Mouse (Mus musculus) midbrain, embryonic 12.5 days (tissue): Measurements from ENCODE around the gene Ell2. TPM values are rescaled to one million over a fixed set of nuclear protein-coding genes. Genes with fewer than 3 reads are reported as not detected.

Experiments
- ATAC-seq: fragments of 200-750 bp; cut with Nextera tagmentation; 2 replicates; pipeline ENCODE4 v1.8.0; 2017; ENCODE audit warnings: low read depth, moderate TSS enrichment, moderate library complexity; ENCODE audit not compliant: low FRiP score
- H3K27ac ChIP-seq: fragments of 300-500 bp; sonication (generic); replicated peaks from 2 replicates; pipeline ENCODE4 v1.5.1; 2016; ENCODE audit warnings: mild to moderate bottlenecking
- H3K27me3 ChIP-seq: fragments of 300-500 bp; sonication (generic); 2 replicates; pipeline ENCODE4 v1.6.1; 2016; ENCODE audit warnings: mild to moderate bottlenecking
- H3K36me3 ChIP-seq: fragments of 300-500 bp; sonication (generic); 2 replicates; pipeline ENCODE4 v1.6.1; 2016
- H3K4me1 ChIP-seq: fragments of 300-500 bp; sonication (generic); 2 replicates; pipeline ENCODE4 v1.6.1; 2016
- H3K4me2 ChIP-seq: fragments of 300-500 bp; sonication (generic); replicated peaks from 2 replicates; pipeline ENCODE4 v1.6.1; 2016; ENCODE audit warnings: mild to moderate bottlenecking, moderate library complexity
- H3K4me3 ChIP-seq: fragments of 300-500 bp; sonication (generic); 2 replicates; pipeline ENCODE4 v1.5.1; 2016; ENCODE audit warnings: mild to moderate bottlenecking
- H3K9ac ChIP-seq: fragments of 300-500 bp; sonication (generic); replicated peaks from 2 replicates; pipeline ENCODE4 v1.6.1; 2016; ENCODE audit warnings: mild to moderate bottlenecking, moderate library complexity
- H3K9me3 ChIP-seq: fragments of 300-500 bp; sonication (generic); 2 replicates; pipeline ENCODE4 v1.6.1; 2016; ENCODE audit warnings: mild to moderate bottlenecking
- WGBS: fragments of 180-500 bp; shearing (Covaris S2); methylation state at CpG from one replicate; pipeline ENCODE4 v1.1.7; 2016; 5-methylcytosine and 5-hydroxymethylcytosine counted together
- polyA plus RNA-seq: library from polyadenylated mRNA; unstranded; fragments of >200 nt; fragmentation: Nextera tagmentation; extraction: Ambion mirVana; gene quantifications from 2 replicates; pipeline ENCODE4 v1.2.1, GENCODE M21; 2016

Gene Ell2
- polyA plus RNA-seq, 1 experiment from 2014 or later, result 4.6 TPM

DNA sequence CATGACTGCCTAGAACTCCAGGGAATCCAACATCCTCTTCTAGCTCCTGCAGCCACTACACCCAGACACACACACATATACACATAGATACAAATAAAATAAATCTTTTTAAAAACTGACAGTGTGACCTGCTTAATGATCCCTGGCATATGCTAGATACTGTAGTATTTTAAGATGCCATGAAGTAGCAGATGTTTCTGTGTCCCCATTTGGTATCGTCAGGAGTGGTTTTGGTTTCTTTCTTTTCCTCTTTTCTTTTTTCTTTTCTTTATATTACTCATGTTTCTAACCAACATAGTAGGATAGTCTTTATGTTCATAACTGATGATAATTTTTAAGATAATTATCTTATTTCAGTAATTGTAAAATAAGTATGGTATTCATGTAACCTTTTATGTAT, 29.0 kb downstream of the Ell2 start:
- no peak overlapping the region for H3K4me2 ChIP-seq
- WGBS, result 87% methylated on average over 1 of the region's 1 CpGs
- no peak overlapping the region for H3K9ac ChIP-seq
- no peaks in the 10 kb centered on the region for H3K4me1 ChIP-seq
- H3K4me3 ChIP-seq, result no peak overlapping the region
- no peaks in the 10 kb centered on the region for H3K9me3 ChIP-seq
- H3K27me3 ChIP-seq, result no peaks in the 10 kb centered on the region
- no peak overlapping the region for H3K27ac ChIP-seq
- no peak for ATAC-seq
- H3K36me3 ChIP-seq, result no peaks in the 10 kb centered on the region

DNA sequence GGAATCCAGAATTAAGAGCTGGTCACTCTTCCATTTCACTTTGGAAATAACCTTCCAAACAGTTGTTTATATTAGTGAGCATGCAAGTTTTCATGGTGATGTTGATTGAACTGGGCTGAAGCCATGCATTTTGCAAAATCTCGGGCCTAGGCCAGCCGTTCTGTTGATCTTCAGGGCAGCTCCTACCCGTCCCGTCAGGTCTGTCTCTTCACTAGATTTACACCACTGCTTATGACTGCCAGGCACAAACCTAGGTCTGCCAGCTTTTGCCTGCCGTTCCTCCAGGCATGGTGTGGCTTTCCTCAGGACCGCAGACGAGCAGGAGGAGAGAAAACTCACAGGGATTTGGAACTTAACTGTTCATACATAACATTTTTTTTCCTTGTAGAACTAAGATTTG, 31.4 kb downstream of the Ell2 start:
- H3K36me3 ChIP-seq, result no peaks in the 10 kb centered on the region
- no peak for ATAC-seq
- H3K27ac ChIP-seq, result no peak overlapping the region
- H3K4me1 ChIP-seq, result no peaks in the 10 kb centered on the region
- H3K27me3 ChIP-seq, result no peaks in the 10 kb centered on the region
- H3K4me2 ChIP-seq, result no peak overlapping the region
- WGBS, result 91% methylated on average over 7 of the region's 7 CpGs
- H3K9me3 ChIP-seq, result no peaks in the 10 kb centered on the region
- no peak overlapping the region for H3K9ac ChIP-seq
- H3K4me3 ChIP-seq, result no peak overlapping the region

DNA sequence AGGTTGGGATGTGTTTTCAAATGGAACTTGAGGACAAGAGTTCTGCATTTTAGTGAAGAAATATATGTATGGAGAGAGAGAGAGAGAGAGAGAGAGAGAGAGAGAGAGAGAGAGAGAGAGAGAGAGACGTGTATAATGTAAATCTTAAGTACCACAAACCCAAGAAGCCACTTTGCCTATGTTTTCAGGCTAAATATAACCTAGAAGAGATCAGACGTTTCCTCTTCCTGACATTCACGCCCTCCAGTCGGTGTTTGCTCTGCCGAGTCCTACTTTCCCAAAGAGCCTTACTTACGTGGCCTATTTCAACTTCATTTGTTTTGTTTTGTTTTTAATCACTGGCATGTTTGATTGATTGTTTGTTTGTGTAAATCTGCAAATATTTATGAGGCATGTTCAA, 32.0 kb downstream of the Ell2 start:
- Histone ChIP-seq H3K27ac (no peak overlapping the region), H3K36me3 (no peaks in the 10 kb centered on the region), H3K27me3 (no peaks in the 10 kb centered on the region), H3K9ac (no peak overlapping the region), H3K4me1 (no peaks in the 10 kb centered on the region), H3K4me3 (no peak overlapping the region), H3K4me2 (no peak overlapping the region), H3K9me3 (no peaks in the 10 kb centered on the region)
- WGBS, result 73% methylated on average over 6 of the region's 6 CpGs
- no peak for ATAC-seq

DNA sequence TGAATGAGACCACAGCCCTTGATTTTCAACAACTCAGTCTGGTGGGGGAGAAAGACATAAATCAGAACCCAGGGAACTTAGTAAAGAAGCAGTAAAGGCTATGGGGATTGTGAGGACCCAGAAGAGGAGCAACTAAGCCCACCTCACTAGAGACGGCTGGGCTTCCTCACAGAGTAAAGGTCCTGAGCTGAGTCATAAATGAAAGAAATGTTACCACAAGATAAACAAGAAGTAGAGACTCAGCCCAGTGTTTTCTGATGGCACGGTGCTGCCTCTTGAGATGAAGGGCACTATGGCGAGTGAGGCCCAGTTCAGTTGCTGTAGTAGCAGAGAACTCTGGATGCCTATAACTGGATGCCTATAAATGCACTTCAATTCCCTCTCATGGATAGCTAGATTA, 32.4 kb downstream of the Ell2 start:
- Histone ChIP-seq H3K9ac (no peak overlapping the region), H3K36me3 (no peaks in the 10 kb centered on the region), H3K4me1 (no peaks in the 10 kb centered on the region), H3K27ac (no peak overlapping the region), H3K4me3 (no peak overlapping the region), H3K27me3 (no peaks in the 10 kb centered on the region), H3K4me2 (no peak overlapping the region), H3K9me3 (no peaks in the 10 kb centered on the region)
- 91% methylated on average over 3 of the region's 3 CpGs for WGBS
- ATAC-seq, result no peak

DNA sequence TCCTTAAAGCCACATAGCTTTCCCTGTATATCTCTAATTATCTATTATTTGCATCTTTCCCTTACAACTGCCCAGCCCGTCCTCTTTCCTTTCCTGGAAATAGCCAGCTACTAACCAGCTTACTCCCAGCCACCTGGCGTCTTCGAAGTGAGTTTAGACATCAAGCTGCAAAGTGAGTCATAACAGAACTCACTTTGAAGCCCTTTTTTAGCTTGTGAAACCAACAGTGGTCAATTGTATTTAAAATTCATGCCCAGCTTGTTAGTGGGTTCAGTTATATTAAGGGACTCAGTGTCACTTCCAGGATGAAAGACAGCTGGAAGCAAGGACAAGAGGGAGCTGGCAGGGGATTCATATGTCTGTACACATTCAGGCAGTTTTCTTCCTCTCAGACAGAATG, 33.5 kb downstream of the Ell2 start:
- Histone ChIP-seq H3K27me3 (no peaks in the 10 kb centered on the region), H3K27ac (no peak overlapping the region), H3K4me3 (no peak overlapping the region), H3K9ac (no peak overlapping the region), H3K36me3 (no peaks in the 10 kb centered on the region), H3K9me3 (no peaks in the 10 kb centered on the region), H3K4me1 (no peaks in the 10 kb centered on the region), H3K4me2 (no peak overlapping the region)
- ATAC-seq, result no peak
- 84% methylated on average over 3 of the region's 3 CpGs for WGBS

DNA sequence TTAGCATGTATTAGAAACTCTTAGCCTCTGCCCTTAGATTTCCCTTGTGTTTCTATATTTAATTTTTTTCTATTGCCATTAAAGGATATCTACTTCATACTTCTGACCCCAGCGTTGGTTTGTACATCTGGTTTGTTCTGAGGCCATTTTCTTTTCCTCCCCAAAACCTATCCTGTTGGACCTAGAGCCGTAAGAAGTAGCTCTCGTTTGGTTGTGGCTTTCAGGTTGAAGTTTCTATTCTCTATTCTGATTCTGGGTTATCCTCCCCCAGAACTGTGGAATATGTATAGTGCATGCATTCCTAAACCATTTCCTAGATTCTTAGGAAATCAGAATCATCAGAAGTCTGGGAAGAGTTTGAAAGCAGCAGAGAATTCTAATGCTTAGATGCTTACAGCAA, 34.6 kb downstream of the Ell2 start:
- Histone ChIP-seq H3K36me3 (no peaks in the 10 kb centered on the region), H3K27me3 (no peaks in the 10 kb centered on the region), H3K4me2 (no peak overlapping the region), H3K4me3 (no peak overlapping the region), H3K27ac (no peak overlapping the region), H3K9me3 (no peaks in the 10 kb centered on the region), H3K9ac (no peak overlapping the region), H3K4me1 (no peaks in the 10 kb centered on the region)
- WGBS, result 89% methylated on average over 3 of the region's 3 CpGs
- ATAC-seq, result no peak

DNA sequence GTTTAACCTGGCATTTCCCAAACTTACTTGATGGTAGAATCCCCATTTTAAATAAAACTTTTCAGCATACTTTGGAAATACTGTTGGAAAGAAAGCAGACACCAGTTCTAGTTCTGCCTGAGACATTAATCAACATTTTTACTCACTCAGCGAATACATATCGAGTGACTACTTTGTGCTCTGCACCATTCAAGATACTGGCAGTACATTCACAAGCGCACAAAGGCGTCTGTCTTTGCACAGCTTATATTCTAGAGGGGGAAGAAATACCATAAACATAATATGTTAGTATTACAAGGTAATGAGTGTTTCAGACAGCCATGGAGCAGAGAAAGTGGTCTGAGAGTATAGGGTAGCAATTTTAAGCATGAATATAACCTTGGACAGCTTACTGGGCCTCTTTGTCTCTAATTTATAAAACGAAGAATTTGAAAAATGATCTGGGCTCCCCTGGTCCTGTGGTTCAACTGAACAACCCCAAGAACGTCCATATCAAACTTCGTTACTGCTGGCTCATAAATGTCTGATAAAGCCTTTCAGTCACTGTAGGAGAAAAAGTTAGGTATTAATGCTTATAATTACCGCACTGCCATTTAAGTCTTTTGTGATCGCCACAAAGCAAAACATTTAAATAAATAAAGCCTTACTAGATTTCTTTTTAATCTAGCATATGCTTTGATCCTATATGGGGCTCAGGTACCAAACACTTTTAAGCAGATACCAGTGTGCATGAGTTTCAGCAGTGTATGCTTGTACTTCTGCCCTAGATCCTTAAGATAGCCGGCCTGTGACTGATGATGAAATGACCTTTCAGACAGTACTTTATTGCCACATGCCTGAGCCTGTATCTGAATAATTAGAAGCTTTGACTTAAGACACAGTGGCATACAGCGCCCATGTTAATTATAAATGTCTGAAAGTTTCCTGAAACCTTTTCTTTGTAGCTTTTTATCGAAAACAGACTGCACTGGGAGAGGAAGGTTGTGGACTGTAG, 35.5 kb downstream of the Ell2 start:
- no peaks in the 10 kb centered on the region for H3K27me3 ChIP-seq
- WGBS, result 87% methylated on average over 12 of the region's 12 CpGs
- H3K4me1 ChIP-seq, result no peaks in the 10 kb centered on the region
- no peak overlapping the region for H3K27ac ChIP-seq
- no peak for ATAC-seq
- no peak overlapping the region for H3K4me3 ChIP-seq
- no peaks in the 10 kb centered on the region for H3K36me3 ChIP-seq
- no peak overlapping the region for H3K9ac ChIP-seq
- H3K9me3 ChIP-seq, result no peaks in the 10 kb centered on the region
- no peak overlapping the region for H3K4me2 ChIP-seq

DNA sequence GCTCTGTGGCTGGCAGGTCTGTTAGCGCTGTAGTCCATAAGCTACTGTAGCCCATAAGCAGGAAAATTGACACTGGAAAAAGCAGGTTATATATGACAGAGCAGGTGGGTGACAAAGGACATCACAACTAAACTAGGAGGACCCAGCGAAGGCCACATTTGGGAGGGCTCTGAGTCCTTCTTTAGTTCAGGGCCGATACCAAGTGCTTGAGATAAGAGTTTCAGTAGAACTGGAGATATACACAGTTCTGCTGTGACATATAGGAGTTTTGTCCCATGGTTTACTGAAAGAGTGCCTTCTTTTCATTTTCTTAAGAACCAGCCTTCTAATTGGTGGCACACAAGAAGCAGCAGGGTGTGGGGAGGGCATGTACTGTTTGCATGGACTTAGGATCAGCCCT, 36.4 kb downstream of the Ell2 start:
- Histone ChIP-seq H3K27ac (no peak overlapping the region), H3K4me1 (no peaks in the 10 kb centered on the region), H3K27me3 (no peaks in the 10 kb centered on the region), H3K4me2 (no peak overlapping the region), H3K9me3 (no peaks in the 10 kb centered on the region), H3K36me3 (no peaks in the 10 kb centered on the region), H3K4me3 (no peak overlapping the region), H3K9ac (no peak overlapping the region)
- 95% methylated on average over 3 of the region's 3 CpGs for WGBS
- no peak for ATAC-seq

DNA sequence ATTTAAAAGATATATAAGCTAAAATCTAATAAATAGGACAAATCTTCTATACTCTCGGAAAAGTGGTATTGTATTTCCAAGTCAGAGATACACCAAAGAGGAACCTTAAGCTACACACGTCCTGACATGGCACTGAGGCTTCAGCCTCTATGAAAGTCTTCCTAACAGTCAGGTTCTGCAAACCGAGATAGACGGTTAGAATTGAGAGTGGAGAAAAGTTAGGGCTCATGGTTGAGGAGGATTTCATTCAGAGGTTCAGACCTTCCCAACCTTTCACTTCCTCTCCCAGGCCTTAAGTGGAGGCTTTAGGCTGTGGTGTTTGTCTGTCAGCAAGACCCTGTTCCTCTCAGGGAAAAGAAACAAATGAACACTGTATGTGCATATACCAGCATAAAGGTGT, 37.5 kb downstream of the Ell2 start:
- Histone ChIP-seq H3K4me2 (no peak overlapping the region), H3K9ac (no peak overlapping the region), H3K4me3 (no peak overlapping the region), H3K36me3 (no peaks in the 10 kb centered on the region), H3K4me1 (no peaks in the 10 kb centered on the region), H3K9me3 (no peaks in the 10 kb centered on the region), H3K27me3 (no peaks in the 10 kb centered on the region), H3K27ac (no peak overlapping the region)
- WGBS, result 88% methylated on average over 4 of the region's 4 CpGs
- ATAC-seq, result no peak

DNA sequence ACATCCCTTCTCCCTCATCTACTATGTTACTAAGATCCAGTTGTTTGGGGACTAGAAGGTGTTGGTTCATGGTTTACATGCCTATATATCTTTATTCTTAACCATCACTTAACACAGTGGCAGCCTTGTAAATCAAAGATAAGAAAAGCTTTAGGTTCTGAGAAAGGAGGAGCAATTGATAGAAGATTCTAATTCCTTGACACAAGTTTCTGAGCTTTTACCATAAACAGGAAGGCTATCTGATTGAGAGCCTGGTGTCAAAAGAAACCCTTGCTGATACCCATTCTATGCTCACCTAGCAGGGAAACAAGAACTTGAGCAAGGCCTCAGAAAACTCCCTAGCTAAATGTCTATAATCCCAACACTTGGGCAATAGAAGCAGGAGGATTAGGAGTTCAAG, 38.8 kb downstream of the Ell2 start:
- no peaks in the 10 kb centered on the region for H3K36me3 ChIP-seq
- H3K27ac ChIP-seq, result no peak overlapping the region
- H3K27me3 ChIP-seq, result no peaks in the 10 kb centered on the region
- ATAC-seq, result no peak
- no peak overlapping the region for H3K4me2 ChIP-seq
- H3K4me3 ChIP-seq, result no peak overlapping the region
- H3K9me3 ChIP-seq, result no peaks in the 10 kb centered on the region
- H3K9ac ChIP-seq, result no peak overlapping the region
- no peaks in the 10 kb centered on the region for H3K4me1 ChIP-seq

DNA sequence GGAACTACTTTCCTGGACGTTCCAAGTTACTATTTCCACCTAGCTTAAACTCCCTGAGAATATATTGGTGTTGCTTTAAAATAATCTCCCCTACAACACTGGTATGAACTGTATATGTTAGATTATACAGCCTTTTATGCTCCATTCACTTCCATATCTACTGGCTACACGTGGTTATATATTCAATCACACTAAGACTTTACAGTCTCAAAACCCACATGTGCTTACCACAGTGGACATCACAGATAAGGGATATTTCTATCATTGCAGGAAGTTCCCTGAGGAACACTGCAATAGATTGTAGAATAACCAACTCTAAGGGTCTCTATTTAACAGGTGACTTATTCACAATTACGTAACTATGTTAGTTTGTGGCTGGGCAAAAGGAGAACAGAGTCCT, 40.7 kb downstream of the Ell2 start:
- H3K9ac ChIP-seq, result no peak overlapping the region
- no peaks in the 10 kb centered on the region for H3K4me1 ChIP-seq
- no peak overlapping the region for H3K27ac ChIP-seq
- no peaks in the 10 kb centered on the region for H3K27me3 ChIP-seq
- H3K4me3 ChIP-seq, result no peak overlapping the region
- no peaks in the 10 kb centered on the region for H3K36me3 ChIP-seq
- WGBS, result 88% methylated on average over 3 of the region's 3 CpGs
- ATAC-seq, result no peak
- no peak overlapping the region for H3K4me2 ChIP-seq
- no peaks in the 10 kb centered on the region for H3K9me3 ChIP-seq

DNA sequence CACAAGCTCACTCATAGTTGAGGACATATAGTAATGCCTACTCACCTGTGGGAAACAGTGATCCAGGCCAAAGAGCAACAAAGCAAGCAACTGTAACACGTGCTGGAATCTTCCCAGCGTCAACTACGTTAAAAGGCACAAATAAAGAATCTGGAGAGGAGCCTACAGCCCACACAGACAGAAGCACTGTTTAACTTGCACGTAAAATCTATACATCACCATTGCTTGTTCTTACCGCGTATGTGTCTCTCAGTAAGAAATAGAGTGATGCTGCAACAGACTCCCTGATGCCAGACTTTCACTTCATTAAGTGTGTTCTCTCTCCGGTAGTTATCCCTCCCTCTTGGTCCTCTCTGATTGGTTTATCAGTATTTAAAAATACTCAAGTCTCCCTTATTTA, 42.1 kb downstream of the Ell2 start:
- 94% methylated on average over 7 of the region's 7 CpGs for WGBS
- Histone ChIP-seq H3K36me3 (no peaks in the 10 kb centered on the region), H3K9me3 (no peaks in the 10 kb centered on the region), H3K27ac (no peak overlapping the region), H3K4me3 (no peak overlapping the region), H3K9ac (no peak overlapping the region), H3K4me1 (no peaks in the 10 kb centered on the region), H3K4me2 (no peak overlapping the region), H3K27me3 (no peaks in the 10 kb centered on the region)
- no peak for ATAC-seq

DNA sequence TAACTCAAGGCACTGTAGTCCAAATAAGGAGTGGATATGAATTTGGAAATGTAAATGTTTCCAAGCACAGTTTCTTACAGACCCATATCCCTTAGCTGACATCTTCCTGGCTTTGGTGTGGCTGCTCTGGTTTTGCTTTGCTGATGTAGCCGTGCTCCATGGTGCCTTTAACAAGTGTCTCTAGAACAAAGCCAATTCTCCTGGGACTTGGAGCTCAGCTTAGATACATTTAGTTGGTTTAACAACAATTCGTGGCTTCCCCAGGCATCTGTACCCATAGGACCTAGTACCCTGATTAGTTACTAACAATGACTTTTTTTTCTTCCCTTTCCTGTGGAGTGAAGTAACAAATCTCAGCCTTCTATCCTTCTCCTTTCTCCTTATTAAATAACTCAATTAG, 44.2 kb downstream of the Ell2 start:
- Histone ChIP-seq H3K4me2 (no peak overlapping the region), H3K27me3 (no peaks in the 10 kb centered on the region), H3K4me3 (no peak overlapping the region), H3K9me3 (no peaks in the 10 kb centered on the region), H3K36me3 (no peaks in the 10 kb centered on the region), H3K27ac (no peak overlapping the region), H3K9ac (no peak overlapping the region), H3K4me1 (no peaks in the 10 kb centered on the region)
- ATAC-seq, result no peak
- 57% methylated on average over 2 of the region's 2 CpGs for WGBS
